Mouse (Mus musculus): ENCODE measurements around the gene Hoxa7. TPM values are rescaled to one million over a fixed set of nuclear protein-coding genes. Genes with fewer than 3 reads are reported as not detected.

Hoxa7 gene
- polyA plus RNA-seq, 1 experiment, result 1.4 TPM

- H3K4me1 ChIP-seq (ENCODE audit: control insufficient read depth, insufficient read depth, low read length), result no peaks in the 10 kb centered on the region
Measured at GRCm38 (mm10) chr6:52190906-52191810, 30.5 kb downstream of the Hoxa7 start, which contains the start of gene Hoxa4. Gene Hoxa4, minus strand, starts transcription at chr6:52191753.

GRCm38 (mm10) chr6:52190410-52190809 is 31.2 kb downstream of the Hoxa7 start:
- no peak overlapping the region for H3K4me3 ChIP-seq (ENCODE audit: low read depth, low read length)
- no peaks in the 10 kb centered on the region for H3K9me3 ChIP-seq (replicated peaks; ENCODE audit: control insufficient read depth, insufficient read depth, low read length, poor library complexity, severe bottlenecking)
- H3K4me1 ChIP-seq (ENCODE audit: control insufficient read depth, insufficient read depth, low read length), result no peaks in the 10 kb centered on the region
- no peaks in the 10 kb centered on the region for H3K36me3 ChIP-seq (ENCODE audit: control insufficient read depth, insufficient read depth, low read length, poor library complexity, severe bottlenecking)
- no peak overlapping the region for H3K27ac ChIP-seq (ENCODE audit: insufficient read depth, low read length)
- H3K9ac ChIP-seq (ENCODE audit: low read depth, poor library complexity, severe bottlenecking), result no peak overlapping the region
- no peak for TF ChIP-seq EP300 (IDR thresholded peaks at IDR 0.05; ENCODE audit: insufficient read depth, low read depth, low read length)
- H3K27me3 ChIP-seq (ENCODE audit: control insufficient read depth, insufficient read depth, low read length, poor library complexity, severe bottlenecking), result peaks cover 29% of the 10 kb centered on the region

More at GRCm38 (mm10) chr6:52190906-52191810, 30.5 kb downstream of the Hoxa7 start, which contains the start of gene Hoxa4:
- TF ChIP-seq POLR2A (IDR thresholded peaks at IDR 0.05; ENCODE audit: insufficient read depth, low read length) (no peak), EP300 (IDR thresholded peaks at IDR 0.05; ENCODE audit: insufficient read depth, low read depth, low read length) (no peak), CTCF (IDR thresholded peaks at IDR 0.05; ENCODE audit: low read depth, low read length) (no peak)
- no peak within 1 kb of the TSS for H3K27ac ChIP-seq (ENCODE audit: insufficient read depth, low read length)
- H3K9me3 ChIP-seq (replicated peaks; ENCODE audit: control insufficient read depth, insufficient read depth, low read length, poor library complexity, severe bottlenecking), result no peaks in the 10 kb centered on the region
- H3K4me3 ChIP-seq (ENCODE audit: low read depth, low read length), result peak within 1 kb of the TSS; percentile 76
- H3K36me3 ChIP-seq (ENCODE audit: control insufficient read depth, insufficient read depth, low read length, poor library complexity, severe bottlenecking), result no peaks in the 10 kb centered on the region
- peaks cover 29% of the 10 kb centered on the region for H3K27me3 ChIP-seq (ENCODE audit: control insufficient read depth, insufficient read depth, low read length, poor library complexity, severe bottlenecking)
- peak within 1 kb of the TSS; percentile 94 for H3K9ac ChIP-seq (ENCODE audit: low read depth, poor library complexity, severe bottlenecking)

GRCm38 (mm10) chr6:52189909-52190308 is 31.7 kb downstream of the Hoxa7 start:
- TF ChIP-seq EP300 (IDR thresholded peaks at IDR 0.05; ENCODE audit: insufficient read depth, low read depth, low read length), result no peak
- TF ChIP-seq POLR2A (IDR thresholded peaks at IDR 0.05; ENCODE audit: insufficient read depth, low read length), result no peak
- TF ChIP-seq CTCF (IDR thresholded peaks at IDR 0.05; ENCODE audit: low read depth, low read length), result no peak
- H3K36me3 ChIP-seq (ENCODE audit: control insufficient read depth, insufficient read depth, low read length, poor library complexity, severe bottlenecking), result no peaks in the 10 kb centered on the region
- no peak overlapping the region for H3K27ac ChIP-seq (ENCODE audit: insufficient read depth, low read length)
- H3K4me1 ChIP-seq (ENCODE audit: control insufficient read depth, insufficient read depth, low read length), result no peaks in the 10 kb centered on the region
- H3K27me3 ChIP-seq (ENCODE audit: control insufficient read depth, insufficient read depth, low read length, poor library complexity, severe bottlenecking), result peaks cover 27% of the 10 kb centered on the region
- no peaks in the 10 kb centered on the region for H3K9me3 ChIP-seq (replicated peaks; ENCODE audit: control insufficient read depth, insufficient read depth, low read length, poor library complexity, severe bottlenecking)
- H3K9ac ChIP-seq (ENCODE audit: low read depth, poor library complexity, severe bottlenecking), result no peak overlapping the region
- no peak overlapping the region for H3K4me3 ChIP-seq (ENCODE audit: low read depth, low read length)

GRCm38 (mm10) chr6:52189172-52189591 is 32.5 kb downstream of the Hoxa7 start:
- Histone ChIP-seq H3K27ac (ENCODE audit: insufficient read depth, low read length) (no peak overlapping the region), H3K9ac (ENCODE audit: low read depth, poor library complexity, severe bottlenecking) (no peak overlapping the region), H3K9me3 (replicated peaks; ENCODE audit: control insufficient read depth, insufficient read depth, low read length, poor library complexity, severe bottlenecking) (no peaks in the 10 kb centered on the region), H3K27me3 (ENCODE audit: control insufficient read depth, insufficient read depth, low read length, poor library complexity, severe bottlenecking) (peaks cover 26% of the 10 kb centered on the region), H3K4me3 (ENCODE audit: low read depth, low read length) (no peak overlapping the region), H3K36me3 (ENCODE audit: control insufficient read depth, insufficient read depth, low read length, poor library complexity, severe bottlenecking) (no peaks in the 10 kb centered on the region), H3K4me1 (ENCODE audit: control insufficient read depth, insufficient read depth, low read length) (no peaks in the 10 kb centered on the region)
- TF ChIP-seq CTCF (IDR thresholded peaks at IDR 0.05; ENCODE audit: low read depth, low read length) (no peak), EP300 (IDR thresholded peaks at IDR 0.05; ENCODE audit: insufficient read depth, low read depth, low read length) (no peak), POLR2A (IDR thresholded peaks at IDR 0.05; ENCODE audit: insufficient read depth, low read length) (no peak)

GRCm38 (mm10) chr6:52186500-52186899 is 35.2 kb downstream of the Hoxa7 start:
- H3K36me3 ChIP-seq (ENCODE audit: control insufficient read depth, insufficient read depth, low read length, poor library complexity, severe bottlenecking), result no peaks in the 10 kb centered on the region
- no peaks in the 10 kb centered on the region for H3K4me1 ChIP-seq (ENCODE audit: control insufficient read depth, insufficient read depth, low read length)
- no peak overlapping the region for H3K4me3 ChIP-seq (ENCODE audit: low read depth, low read length)
- no peaks in the 10 kb centered on the region for H3K9me3 ChIP-seq (replicated peaks; ENCODE audit: control insufficient read depth, insufficient read depth, low read length, poor library complexity, severe bottlenecking)
- H3K27ac ChIP-seq (ENCODE audit: insufficient read depth, low read length), result no peak overlapping the region
- TF ChIP-seq CTCF (IDR thresholded peaks at IDR 0.05; ENCODE audit: low read depth, low read length) (no peak), EP300 (IDR thresholded peaks at IDR 0.05; ENCODE audit: insufficient read depth, low read depth, low read length) (no peak), POLR2A (IDR thresholded peaks at IDR 0.05; ENCODE audit: insufficient read depth, low read length) (no peak)
- no peak overlapping the region for H3K9ac ChIP-seq (ENCODE audit: low read depth, poor library complexity, severe bottlenecking)
- H3K27me3 ChIP-seq (ENCODE audit: control insufficient read depth, insufficient read depth, low read length, poor library complexity, severe bottlenecking), result peaks cover 19% of the 10 kb centered on the region

- Histone ChIP-seq H3K27ac (ENCODE audit: insufficient read depth, low read length) (no peak overlapping the region), H3K9me3 (replicated peaks; ENCODE audit: control insufficient read depth, insufficient read depth, low read length, poor library complexity, severe bottlenecking) (no peaks in the 10 kb centered on the region), H3K4me3 (ENCODE audit: low read depth, low read length) (no peak overlapping the region), H3K36me3 (ENCODE audit: control insufficient read depth, insufficient read depth, low read length, poor library complexity, severe bottlenecking) (no peaks in the 10 kb centered on the region), H3K9ac (ENCODE audit: low read depth, poor library complexity, severe bottlenecking) (no peak overlapping the region), H3K4me1 (ENCODE audit: control insufficient read depth, insufficient read depth, low read length) (no peaks in the 10 kb centered on the region), H3K27me3 (ENCODE audit: control insufficient read depth, insufficient read depth, low read length, poor library complexity, severe bottlenecking) (peaks cover 12% of the 10 kb centered on the region)
- TF ChIP-seq EP300 (IDR thresholded peaks at IDR 0.05; ENCODE audit: insufficient read depth, low read depth, low read length), result no peak
- no peak for TF ChIP-seq POLR2A (IDR thresholded peaks at IDR 0.05; ENCODE audit: insufficient read depth, low read length)
- TF ChIP-seq CTCF (IDR thresholded peaks at IDR 0.05; ENCODE audit: low read depth, low read length), result no peak
Measured at GRCm38 (mm10) chr6:52185834-52186233, 35.8 kb downstream of the Hoxa7 start.
